Comparison of ENCODE assay signal across 11 mouse cellular contexts in genomic region chr2:180417731-180418130, GRCm38 (mm10). TPM values are rescaled to one million over a fixed set of nuclear protein-coding genes. Genes with fewer than 3 reads are reported as not detected.
DNase-seq lines count a peak whose midpoint lies in the region; ATAC-seq and TF ChIP-seq lines count a peak whose summit lies in the region.
"Had no signal": no experiment of that assay in that cellular context is flagged by ENCODE, and none has a peak within 500 bp of the region (broad histone marks: within the 10 kb centered on the region; RNA-seq: fewer than 3 reads in every experiment).

No protein-coding gene starts in this region.

- H3K9me3 ChIP-seq in liver, embryonic 11.5 days (ENCODE audit: control insufficient read depth, low read length): no peaks in the 10 kb centered on the region
- H3K9me3 ChIP-seq in liver, postnatal 0 days (ENCODE audit: low read length): no peaks in the 10 kb centered on the region
- H3K9me3 ChIP-seq in limb, embryonic 10.5 days (replicated peaks): no peaks in the 10 kb centered on the region
- H3K9me3 ChIP-seq: stomach, embryonic 15.5 days had no signal

- no peaks in the 10 kb centered on the region for H3K36me3 ChIP-seq in liver, embryonic 11.5 days (ENCODE audit: control insufficient read depth, insufficient read depth, low read length)
- H3K36me3 ChIP-seq in liver, postnatal 0 days (replicated peaks; ENCODE audit: insufficient read depth, low read length): no peaks in the 10 kb centered on the region
- no peaks in the 10 kb centered on the region for H3K36me3 ChIP-seq in limb, embryonic 10.5 days
- H3K36me3 ChIP-seq: stomach, embryonic 15.5 days had no signal

- no peak for ATAC-seq in liver, embryonic 11.5 days (replicated peaks; ENCODE audit: low FRiP score)
- no peak for ATAC-seq in liver, postnatal 0 days

- H3K4me3 ChIP-seq in liver, embryonic 11.5 days (ENCODE audit: low read depth, low read length): no peak overlapping the region
- H3K4me3 ChIP-seq in liver, postnatal 0 days (ENCODE audit: low read depth, low read length): no peak overlapping the region
- H3K4me3 ChIP-seq in limb, embryonic 10.5 days: no peak overlapping the region
- H3K4me3 ChIP-seq: layer of hippocampus, adult 2 months; stomach, embryonic 15.5 days had no signal

- no peak overlapping the region for H3K9ac ChIP-seq in liver, embryonic 11.5 days (ENCODE audit: low read depth, low read length)
- H3K9ac ChIP-seq in liver, postnatal 0 days (replicated peaks): no peak overlapping the region
- H3K9ac ChIP-seq: stomach, embryonic 15.5 days had no signal

- no peak for TF ChIP-seq CTCF in liver, postnatal 0 days (IDR thresholded peaks at IDR 0.05; ENCODE audit: low read depth)

- H3K27me3 ChIP-seq in liver, embryonic 11.5 days (replicated peaks; ENCODE audit: control insufficient read depth, insufficient read depth, low read length): no peaks in the 10 kb centered on the region
- no peaks in the 10 kb centered on the region for H3K27me3 ChIP-seq in liver, postnatal 0 days (ENCODE audit: insufficient read depth, low read length)
- no peaks in the 10 kb centered on the region for H3K27me3 ChIP-seq in limb, embryonic 10.5 days (ENCODE audit: low read depth, poor library complexity, severe bottlenecking)
- H3K27me3 ChIP-seq: stomach, embryonic 15.5 days had no signal

- WGBS in liver, embryonic 11.5 days: 20% methylated on average over 9 of the region's 9 CpGs
- WGBS in liver, postnatal 0 days (ENCODE audit: insufficient replicate concordance): 19% methylated on average over 9 of the region's 9 CpGs
- 17% methylated on average over 9 of the region's 9 CpGs for WGBS in limb, embryonic 10.5 days

- H3K4me1 ChIP-seq in liver, embryonic 11.5 days (replicated peaks; ENCODE audit: control insufficient read depth, insufficient read depth, low read length): no peaks in the 10 kb centered on the region
- no peaks in the 10 kb centered on the region for H3K4me1 ChIP-seq in liver, postnatal 0 days (ENCODE audit: insufficient read depth)
- no peaks in the 10 kb centered on the region for H3K4me1 ChIP-seq in limb, embryonic 10.5 days
- H3K4me1 ChIP-seq: stomach, embryonic 15.5 days had no signal

- DNase-seq in adrenal gland, postnatal 36 days: peak; percentile 18 to 22
- DNase-seq in adrenal gland, adult 18-20 months (ENCODE audit: low spot score in 2 of 2): no peak
- peak; percentile 53 for DNase-seq in liver, embryonic 11.5 days (ENCODE audit: low spot score)
- DNase-seq in liver, postnatal 0 days: no peak
- peak; percentile 13 for DNase-seq in Muller cell, postnatal 12 days (ENCODE audit: inconsistent ontology term)
- DNase-seq in limb, embryonic 10.5 days (ENCODE audit: low spot score): peak; percentile 81
- DNase-seq in left cerebral cortex, adult 8-10 months (ENCODE audit: low spot score in 2 of 2): no peak
- no peak for DNase-seq in right cerebral cortex, adult 18-20 months
- DNase-seq: B cell, adult 2 months had no signal

- TF ChIP-seq EP300 in liver, postnatal 0 days (IDR thresholded peaks at IDR 0.05; ENCODE audit: low read depth): no peak

- H3K4me2 ChIP-seq in liver, embryonic 11.5 days: no peak overlapping the region
- H3K4me2 ChIP-seq in liver, postnatal 0 days (ENCODE audit: low read depth, low read length): no peak overlapping the region
- H3K4me2 ChIP-seq: stomach, embryonic 15.5 days had no signal

- no peak overlapping the region for H3K27ac ChIP-seq in liver, embryonic 11.5 days (ENCODE audit: low read depth, low read length)
- no peak overlapping the region for H3K27ac ChIP-seq in liver, postnatal 0 days (ENCODE audit: low read depth)
- no peak overlapping the region for H3K27ac ChIP-seq in limb, embryonic 10.5 days
- H3K27ac ChIP-seq: layer of hippocampus, adult 2 months; stomach, embryonic 15.5 days had no signal

RNA-seq across cellular contexts. Expression of gene Slco4a1, which starts 38.3 kb away (rescaled TPM):
- total RNA-seq in adrenal gland, postnatal 36 days (2021): 1 to 10 TPM in 1 of 2 experiments, under 1 TPM in 1; 0.70 to 1.5 TPM
- 1 to 10 TPM; 1.9 to 2.7 TPM for total RNA-seq in adrenal gland, adult 18-20 months (2021)
- polyA plus RNA-seq in liver, embryonic 11.5 days (2014; fragmentation: Nextera tagmentation; extraction: Ambion mirVana): 1.5 and 2.0 TPM in 2 replicates
- polyA plus RNA-seq in liver, postnatal 0 days (2015; fragmentation: Nextera tagmentation; extraction: Ambion mirVana): 0.86 and 0.91 TPM in 2 replicates
- 0.41 and 1.8 TPM in 2 replicates for polyA plus RNA-seq in limb, embryonic 10.5 days (2016; fragmentation: Nextera tagmentation; extraction: Ambion mirVana)
- total RNA-seq in left cerebral cortex, adult 8-10 months (2022): 1 to 10 TPM; 1.8 to 3.6 (median 2.9) TPM

Comparison
In these comparisons a context has a peak if more than half of its experiments do, and no peak if none do; other contexts are left out.
1. DNase-seq: peak in adrenal gland, postnatal 36 days (2 of 2), liver, embryonic 11.5 days (single experiment), Muller cell, postnatal 12 days (single experiment) and limb, embryonic 10.5 days (single experiment); none in adrenal gland, adult 18-20 months (0 of 2), liver, postnatal 0 days (single experiment), left cerebral cortex, adult 8-10 months (0 of 2) and right cerebral cortex, adult 18-20 months (single experiment).